Mouse (Mus musculus): ENCODE measurements around the gene Lrrc28.
A peak's percentile ranks its signal among the peaks of the same experiment; 100 is the strongest.

Lrrc28 gene

DNA sequence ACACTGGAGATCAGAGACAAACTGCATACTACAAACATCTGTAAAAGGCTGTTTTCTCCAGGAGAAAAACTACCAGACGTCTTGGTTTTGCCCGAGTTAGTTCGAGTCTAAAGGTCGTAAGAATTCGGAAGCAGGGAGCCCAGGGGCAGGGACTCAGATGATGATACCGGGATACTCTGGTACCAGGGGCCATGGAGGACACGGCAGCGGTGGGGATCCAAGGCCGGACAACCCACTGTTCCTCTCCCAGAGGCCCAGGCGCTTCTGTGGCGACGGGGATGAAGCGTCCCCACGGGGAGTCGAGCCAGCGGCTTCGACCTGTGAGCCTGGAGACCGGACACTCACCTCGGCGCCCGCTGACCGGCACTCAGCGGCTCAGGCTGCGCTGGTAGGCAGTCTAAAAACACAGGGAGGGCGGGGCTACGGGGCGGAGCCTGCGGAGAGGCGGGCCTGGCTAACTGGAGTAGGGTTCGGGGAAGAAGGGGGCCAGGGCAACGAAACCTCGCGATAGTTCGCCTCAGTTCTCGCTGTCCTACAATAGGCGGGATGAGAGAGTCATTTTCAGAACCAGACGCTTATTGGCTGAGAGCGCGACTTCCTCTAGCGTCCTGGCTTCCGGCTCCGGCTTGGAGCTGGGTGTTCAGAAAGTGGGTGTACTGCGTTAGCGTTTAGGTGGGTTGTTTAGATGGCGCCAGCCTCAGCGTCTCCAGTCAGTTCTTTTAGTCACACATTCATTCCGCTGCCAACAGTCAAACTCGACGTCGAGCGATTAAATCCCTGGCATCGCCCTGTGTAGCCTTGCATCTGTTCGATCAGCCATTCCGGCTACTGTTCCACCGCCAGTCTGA, at the start of gene Lrrc28:
Gene Lrrc28, minus strand, starts transcription at position 436 of the 848 bp plus-strand sequence.
- peak; percentile 100 for DNase-seq

DNA sequence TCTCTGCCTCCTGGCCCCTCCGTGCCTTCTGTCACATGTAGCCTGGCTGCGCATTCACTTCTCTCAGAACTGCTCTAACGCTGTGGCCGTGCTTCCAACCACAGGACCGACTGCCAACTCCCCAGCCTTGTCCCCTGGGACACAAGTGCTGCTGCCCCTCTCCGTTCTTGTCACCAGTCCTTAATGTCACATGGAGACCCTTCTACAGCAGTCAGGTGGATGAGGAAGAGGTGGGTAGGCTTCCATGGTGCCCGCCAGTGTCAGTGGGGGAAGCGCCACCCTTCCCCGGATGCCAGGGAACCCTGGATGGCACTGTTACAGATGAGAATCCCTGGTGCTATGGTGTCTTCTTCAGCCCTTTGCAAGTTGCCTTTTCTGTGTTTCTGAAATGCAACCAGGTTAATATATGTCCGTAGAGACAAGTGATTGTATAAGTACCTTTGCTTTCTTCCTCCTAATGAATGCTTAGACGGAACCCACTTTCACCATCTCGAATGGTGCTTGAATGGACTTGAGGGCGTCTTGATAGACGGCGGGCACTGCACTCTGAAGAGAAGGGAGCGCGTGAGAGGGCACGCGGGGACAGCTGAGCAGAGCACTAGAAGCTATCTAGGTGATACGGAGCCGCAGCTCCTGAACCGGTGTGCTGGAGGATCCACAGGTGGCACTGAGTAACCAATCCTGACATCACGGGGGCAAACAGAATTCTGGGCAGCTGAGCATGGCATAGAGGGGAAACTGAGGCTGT, 47.9 kb upstream of the Lrrc28 start:
- DNase-seq, result no peak

DNA sequence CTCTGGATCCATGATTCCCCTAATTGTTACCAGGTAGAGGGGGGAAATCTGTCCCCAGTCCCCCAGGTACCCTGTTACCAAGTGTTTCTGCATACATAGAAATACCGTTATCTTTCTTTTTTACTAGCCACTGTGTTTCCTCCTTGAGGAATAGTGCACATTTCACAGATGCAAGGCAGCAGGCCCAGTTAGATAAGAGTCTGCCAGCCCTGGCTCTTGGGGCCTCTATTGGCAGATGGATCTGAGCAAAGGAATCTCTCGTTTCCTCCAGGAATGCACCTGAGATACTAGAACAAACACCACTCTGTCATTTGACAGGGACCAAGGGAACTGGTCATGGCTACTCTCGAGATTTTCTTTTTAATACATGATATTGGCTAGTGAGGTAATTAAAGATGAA, 47.1 kb upstream of the Lrrc28 start:
- no peak for DNase-seq

DNA sequence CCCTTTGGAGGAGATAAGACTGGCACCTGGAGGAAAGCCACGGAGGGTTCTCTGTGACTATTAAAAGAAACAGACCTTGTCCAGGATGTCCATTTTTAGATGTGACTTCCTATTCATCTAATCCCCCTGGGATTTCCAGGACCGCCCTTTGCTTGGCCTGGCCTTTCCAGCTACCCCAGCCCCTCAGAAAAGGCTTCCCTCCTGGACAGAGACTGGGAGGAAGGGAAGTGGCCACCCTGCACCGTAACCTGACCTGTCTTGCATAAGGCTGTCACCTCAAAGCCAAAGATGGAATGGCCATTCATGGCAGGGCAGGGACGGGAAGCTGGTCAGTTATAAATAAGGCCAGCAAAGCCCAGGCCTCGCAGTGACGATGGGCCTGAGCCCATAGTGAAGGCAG, 46.0 kb upstream of the Lrrc28 start:
- no peak for DNase-seq

DNA sequence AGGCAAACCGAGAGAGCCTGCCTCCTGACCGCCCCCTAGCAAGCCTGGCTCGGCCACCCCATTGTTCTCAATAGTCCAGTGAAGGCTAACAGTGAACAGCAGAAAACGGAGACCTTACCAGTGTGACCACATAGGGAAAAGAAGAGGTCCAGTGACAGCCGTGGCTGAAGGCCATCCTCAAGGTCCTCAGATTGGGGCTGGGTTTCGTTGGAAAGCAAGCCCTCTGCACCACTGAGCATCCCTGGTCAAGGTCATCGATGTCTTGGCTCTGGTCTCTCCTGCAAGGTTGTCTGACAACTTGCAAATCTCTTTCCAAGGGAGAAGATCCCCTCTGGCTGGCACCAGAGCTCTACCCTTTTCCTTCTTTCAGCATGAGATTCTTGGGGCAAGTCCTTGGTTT, 44.7 kb upstream of the Lrrc28 start:
- DNase-seq, result no peak

DNA sequence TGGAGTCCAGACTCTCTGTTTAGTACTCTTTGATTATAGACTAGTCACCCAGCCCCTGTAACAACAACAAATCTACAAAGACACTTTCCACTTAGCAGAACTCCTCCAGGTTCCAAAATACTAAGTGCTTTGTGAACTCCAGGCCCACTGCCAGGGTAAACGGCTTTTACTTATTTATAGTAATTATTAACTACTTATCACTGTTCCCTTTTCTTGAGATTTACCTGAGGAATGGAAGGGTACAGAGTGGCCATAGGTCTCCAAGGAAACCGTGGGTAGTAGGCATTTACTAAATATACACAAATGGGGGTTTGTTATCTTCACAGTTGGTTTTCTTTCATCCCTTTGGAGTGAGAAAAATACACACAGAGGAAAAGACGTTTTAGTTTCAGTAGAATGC, 43.2 kb upstream of the Lrrc28 start:
- no peak for DNase-seq

DNA sequence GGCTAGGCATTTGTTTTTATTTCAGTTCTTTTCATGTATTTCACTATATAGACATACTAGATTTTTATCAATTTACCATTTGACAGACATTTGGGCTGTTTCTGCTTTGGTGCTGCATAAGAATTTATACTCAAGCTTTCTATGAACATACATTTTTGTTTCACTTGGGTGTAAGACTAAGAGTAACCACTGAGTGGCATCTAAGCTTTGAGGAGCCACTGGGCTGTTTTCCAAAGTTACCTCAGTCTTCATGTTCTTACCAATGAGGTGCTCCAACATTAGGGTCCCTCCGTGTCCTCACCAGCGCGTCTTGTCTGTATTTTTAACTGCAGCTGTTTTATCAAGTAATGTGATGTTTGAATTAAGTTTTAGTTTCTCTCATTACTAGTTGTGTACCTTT, 41.5 kb upstream of the Lrrc28 start:
- no peak for DNase-seq

GRCm38 (mm10) chr7:67683006-67683405, 37.9 kb upstream of the Lrrc28 start:
- DNase-seq, result no peak

- no peak for DNase-seq
Observed at GRCm38 (mm10) chr7:67681078-67681477, 36.0 kb upstream of the Lrrc28 start.

GRCm38 (mm10) chr7:67678878-67679499, 33.9 kb upstream of the Lrrc28 start:
- no peak for DNase-seq

DNA sequence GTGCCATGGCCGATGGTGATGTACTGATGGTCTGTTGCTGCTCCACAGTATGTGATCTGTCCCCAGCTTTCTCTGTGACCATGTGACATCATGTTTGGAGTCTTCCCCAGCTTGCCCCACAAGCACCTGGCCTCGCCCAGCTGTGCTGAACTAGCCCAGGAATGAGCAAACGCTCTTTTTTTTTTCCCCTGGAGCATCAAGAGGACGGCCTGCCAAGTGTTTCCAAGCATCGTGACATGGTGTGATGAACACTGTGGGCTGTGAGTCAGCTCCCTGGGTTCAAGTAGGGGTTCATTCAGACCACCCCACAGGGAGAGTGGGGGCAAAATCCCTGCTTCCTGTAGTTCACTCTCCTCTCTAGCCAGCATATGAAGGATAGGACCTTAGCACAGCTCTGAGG, 28.6 kb upstream of the Lrrc28 start:
- DNase-seq, result no peak

DNA sequence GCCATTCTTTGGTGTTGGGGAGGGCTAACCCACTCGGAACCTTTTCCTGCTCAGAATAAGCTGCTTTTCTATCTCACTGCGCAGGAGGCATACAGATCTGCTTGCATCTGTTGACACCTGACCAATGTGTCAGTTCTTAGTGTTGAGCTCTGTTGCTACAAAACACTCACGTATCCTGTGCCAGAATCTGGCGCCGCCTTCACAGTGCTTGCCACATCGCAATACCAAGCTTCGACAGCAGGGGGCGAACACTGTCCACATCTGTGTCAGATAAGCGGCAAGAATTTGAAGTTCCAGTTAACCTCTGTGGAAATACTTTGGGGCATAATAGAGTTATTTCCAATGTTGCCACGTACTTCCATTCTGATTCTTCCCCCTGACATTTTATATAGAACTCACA, 27.6 kb upstream of the Lrrc28 start:
- DNase-seq, result peak; percentile 87

DNA sequence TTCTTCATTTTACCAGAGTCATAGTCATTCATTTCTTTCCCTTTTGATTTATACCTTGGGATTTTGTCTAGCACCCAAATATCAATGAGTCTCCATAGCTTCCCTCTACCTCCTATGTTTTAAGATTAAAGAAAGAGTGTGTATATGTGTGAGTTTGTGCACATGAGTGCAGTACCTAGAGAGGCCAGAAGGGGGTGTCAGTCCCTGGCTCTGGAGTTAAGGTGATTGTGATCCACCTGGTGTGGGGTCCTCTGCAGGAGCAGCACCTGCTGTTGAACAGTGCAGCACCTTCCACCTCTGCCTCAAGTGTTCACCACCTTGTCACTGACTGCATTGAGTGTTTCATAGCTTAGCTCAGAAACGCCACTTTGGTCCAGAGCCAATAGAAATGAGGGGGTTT, 25.9 kb upstream of the Lrrc28 start:
- no peak for DNase-seq

DNA sequence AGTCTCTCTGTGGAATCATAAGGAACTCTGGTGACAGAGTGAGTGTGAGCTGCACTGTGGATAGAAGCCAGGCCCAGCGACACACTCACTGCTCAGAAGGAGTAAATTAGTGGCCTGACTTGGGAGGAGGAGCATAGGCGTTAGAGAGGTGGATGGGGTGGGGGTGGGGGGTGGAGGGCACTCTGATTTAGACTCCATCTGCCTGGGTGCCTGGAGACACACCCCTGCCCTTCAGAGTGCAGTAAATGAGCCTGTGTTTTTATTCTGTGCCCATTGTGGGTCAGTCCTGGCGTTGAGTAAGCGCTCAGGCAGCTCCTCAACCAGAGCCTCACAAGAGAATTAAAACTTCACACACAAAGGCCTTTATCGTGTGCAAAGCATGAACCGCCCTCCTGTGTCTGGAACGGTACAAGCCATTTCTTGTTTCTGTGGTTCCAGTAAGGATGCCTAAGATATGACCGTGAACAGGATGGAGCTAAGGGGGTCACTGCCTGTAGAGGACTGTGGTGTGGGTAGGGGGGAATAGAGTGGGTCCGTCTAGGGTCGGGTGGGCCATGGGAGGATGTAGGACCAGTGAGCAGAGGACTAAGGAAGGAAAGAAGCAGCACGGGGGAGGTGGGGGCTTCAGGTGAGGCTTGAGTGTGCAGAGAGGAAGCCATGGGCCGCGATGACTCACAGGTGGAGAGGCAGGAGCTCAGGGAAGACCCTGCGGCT, 19.1 kb upstream of the Lrrc28 start:
- DNase-seq, result no peak

DNA sequence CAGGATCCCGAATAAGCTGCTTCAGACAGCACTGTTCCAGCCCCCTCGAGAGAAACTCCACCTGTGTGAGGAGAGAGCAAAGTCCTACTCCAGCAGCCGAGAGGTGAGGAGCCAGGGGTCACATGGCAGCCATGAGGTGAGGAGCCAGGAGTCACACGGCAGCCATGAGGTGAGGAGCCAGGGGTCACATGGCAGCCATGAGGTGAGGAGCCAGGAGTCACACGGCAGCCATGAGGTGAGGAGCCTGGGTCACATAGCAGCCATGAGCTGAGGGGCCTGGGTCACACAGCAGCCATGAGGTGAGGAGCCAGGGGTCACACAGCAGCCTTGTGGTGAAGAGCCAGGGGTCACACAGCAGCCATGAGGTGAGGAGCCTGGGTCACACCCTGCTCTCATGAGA, 17.4 kb upstream of the Lrrc28 start:
- no peak for DNase-seq

GRCm38 (mm10) chr7:67658110-67658509, 13.0 kb upstream of the Lrrc28 start:
- DNase-seq, result no peak

DNA sequence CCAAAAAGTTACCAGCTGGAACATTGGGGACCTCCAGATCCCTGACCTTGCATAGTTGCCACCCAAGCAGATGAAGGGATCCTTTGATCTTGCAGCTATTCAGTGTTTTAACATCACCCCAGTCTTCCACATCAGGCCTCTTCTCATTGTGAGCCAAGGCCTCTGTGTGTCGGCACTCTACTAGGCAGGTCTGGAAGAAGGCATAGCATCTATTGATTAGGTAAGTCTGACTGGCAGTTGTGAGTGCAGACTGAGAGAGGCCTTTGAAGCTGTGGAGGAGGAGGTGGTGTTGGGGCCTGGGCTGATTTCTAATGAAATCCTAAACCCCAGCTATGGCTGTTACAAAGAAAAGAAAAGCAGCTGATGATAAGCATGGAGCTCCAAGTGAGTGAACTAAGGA, 10.1 kb upstream of the Lrrc28 start:
- DNase-seq, result no peak

DNA sequence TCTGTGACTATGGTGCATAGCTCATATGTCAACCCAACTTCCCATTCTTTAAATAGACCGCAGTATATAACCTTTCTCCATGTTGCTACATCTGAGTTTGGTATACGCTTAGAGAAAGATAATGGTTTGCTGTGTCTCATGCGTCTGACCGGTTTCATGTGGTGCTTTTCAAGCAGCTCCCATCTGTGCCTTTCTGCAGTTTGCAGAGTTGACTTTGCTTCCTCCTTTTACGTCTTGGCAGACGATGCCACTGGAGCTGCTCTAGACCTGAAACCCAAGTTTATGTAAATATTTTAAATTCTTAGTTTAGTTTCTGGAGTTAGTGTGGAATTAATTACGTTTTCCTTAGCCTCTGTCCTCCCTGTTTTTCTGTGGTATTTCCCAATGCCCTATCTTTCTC, 9.6 kb upstream of the Lrrc28 start:
- no peak for DNase-seq

DNA sequence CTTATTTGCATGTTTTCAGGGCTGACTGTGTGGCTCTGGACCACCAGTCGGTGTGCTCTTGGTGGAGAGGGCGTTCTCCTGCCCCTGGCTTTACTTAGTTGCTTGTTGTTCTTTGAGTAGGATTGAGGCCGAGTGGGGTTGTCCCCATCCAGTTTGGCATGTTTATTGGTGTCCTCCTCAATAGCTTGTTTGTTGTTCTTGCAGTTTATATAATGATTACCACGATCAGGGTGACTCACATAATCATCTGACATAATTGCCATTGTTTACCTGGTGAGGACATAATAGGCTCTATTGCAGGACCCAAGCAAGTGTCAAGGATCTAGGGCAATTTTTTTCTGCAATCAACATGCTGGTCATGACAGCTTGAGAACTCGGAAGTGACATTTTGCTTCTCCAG, 7.1 kb upstream of the Lrrc28 start:
- no peak for DNase-seq

DNA sequence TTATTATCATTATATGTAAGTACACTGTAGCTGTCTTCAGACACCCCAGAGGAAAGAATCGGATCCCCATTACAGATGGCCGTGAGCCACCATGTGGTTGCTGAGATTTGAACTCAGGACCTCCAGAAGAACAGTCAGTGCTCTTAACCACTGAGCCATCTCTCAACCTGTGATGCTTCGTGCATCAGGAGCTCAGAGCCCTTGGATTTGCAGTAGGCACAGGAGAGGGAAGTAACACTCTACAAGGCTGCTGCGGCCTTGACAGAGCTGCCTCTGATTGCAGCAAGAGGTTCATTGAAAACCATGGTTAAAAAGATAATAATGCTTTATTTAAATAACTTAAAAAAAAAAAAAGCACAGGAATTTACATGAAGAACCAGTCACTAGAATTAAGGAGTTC, 3.3 kb upstream of the Lrrc28 start:
- no peak for DNase-seq

GRCm38 (mm10) chr7:67647277-67647676, 2.2 kb upstream of the Lrrc28 start, which contains the start of gene Ttc23:
Gene Ttc23 (plus strand): TSS chr7:67647410.
- DNase-seq, result no peak

DNA sequence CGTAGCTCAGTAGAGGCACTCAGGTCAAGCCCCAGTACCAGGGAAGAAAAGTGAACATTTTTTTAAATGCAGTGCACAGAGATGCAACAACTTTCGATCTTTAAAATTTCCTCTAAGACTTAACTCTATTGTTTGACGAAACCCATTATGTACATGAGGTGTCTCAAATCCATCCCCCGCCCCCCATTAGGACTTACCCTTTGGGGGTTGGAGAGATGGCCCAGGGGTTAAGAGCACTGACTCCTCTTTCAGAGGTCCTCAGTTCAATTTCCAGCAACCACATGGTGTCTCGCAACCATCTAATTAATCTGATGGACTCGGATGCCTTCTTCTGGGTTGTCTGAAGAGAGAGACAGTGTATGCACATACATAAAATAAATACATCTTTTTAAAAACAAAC, 1.1 kb upstream of the Lrrc28 start:
- peak; percentile 30 for DNase-seq

- DNase-seq, result no peak
Observed at GRCm38 (mm10) chr7:67645681-67646014, 580 bp upstream of the Lrrc28 start.

Measured in cerebellum, adult 9-10 months (tissue).